8 mouse cellular contexts compared by ENCODE assay signal in the genomic region with DNA sequence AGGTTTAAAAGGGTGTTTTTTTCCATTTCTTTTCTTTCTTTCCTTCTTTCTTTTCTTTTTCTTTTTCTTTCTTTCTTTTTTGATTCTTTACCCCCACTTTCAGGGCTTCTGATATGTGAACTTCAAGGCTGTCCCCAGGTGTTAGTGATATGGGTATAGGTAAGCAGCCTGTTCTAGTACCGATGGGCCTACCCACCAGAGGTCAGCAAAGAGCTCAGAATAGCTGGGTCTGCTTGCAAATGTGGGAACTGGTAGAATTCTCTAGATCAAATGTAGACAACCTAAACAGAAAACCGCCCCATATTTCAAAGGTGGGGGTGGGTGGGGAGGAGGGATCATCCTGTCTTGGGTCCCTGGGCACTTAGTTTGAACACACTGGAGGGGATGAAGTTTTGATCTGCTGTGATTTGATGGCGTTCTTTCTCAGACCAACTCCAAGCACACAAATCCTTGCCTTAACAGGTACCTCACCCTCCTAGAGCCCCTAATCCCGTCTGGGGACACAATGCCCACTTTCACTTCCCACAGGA. TPM values are rescaled to one million over a fixed set of nuclear protein-coding genes. Genes with fewer than 3 reads are reported as not detected.
A peak's percentile ranks its signal among the peaks of the same experiment; 100 is the strongest.
DNase-seq lines count a peak whose midpoint lies in the region; ATAC-seq and TF ChIP-seq lines count a peak whose summit lies in the region.

No protein-coding gene starts in this region.

- H3K27me3 ChIP-seq in Patski, result peaks cover 7% of the 10 kb centered on the region

- no peak for DNase-seq in Patski (ENCODE audit: low read depth, low spot score)
- DNase-seq in cerebellum, adult 9-10 months, result peak; percentile 74
- DNase-seq in forelimb bud, embryonic 11.5 days (ENCODE audit: low read depth, low spot score), result peak; percentile 82
- peak; percentile 82 for DNase-seq in induced T-regulatory cell, adult 2 months (ENCODE audit: low read depth)
- DNase-seq in left cerebral cortex, adult 18-20 months (ENCODE audit: low spot score in 2 of 2), result peak; percentile 82 to 85
- peak; percentile 88 for DNase-seq in lung, postnatal 25 days (ENCODE audit: low spot score)
- DNase-seq in retina, postnatal 1 day, result peak; percentile 77
- DNase-seq in thymus, postnatal 36 days, result peak; percentile 76

- CTCF ChIA-PET in Patski (lab: Charles Lee), result interaction anchor here (0.8 to 3.9 kb wide), 10 partner anchors 13 to 594 kb away, joined by 3 to 42 read pairs (median 3); no protein-coding TSS in a partner anchor

- ATAC-seq in Patski, result peak; percentile 74

- in situ Hi-C loops in Patski (cut with MboI; ENCODE audit: low pct_unique_long_range_greater_than_20kb), result loop anchor here (5.0 to 10.0 kb wide), 4 partner anchors 223 to 590 kb away; no protein-coding TSS in a partner anchor

- POLR2A ChIA-PET in Patski (lab: Charles Lee), result no interaction called here

- TF ChIP-seq CTCF in Patski (IDR thresholded peaks at IDR 0.05), result peak; percentile 82

RNA-seq across cellular contexts. Expression of a gene that starts 28.1 kb away (rescaled TPM):
- 1,008 TPM for polyA plus RNA-seq in Patski (2021)
- total RNA-seq in left cerebral cortex, adult 18-20 months (2021), result 1,000 to 10,000 TPM; 1,817 to 1,846 TPM

RNA-seq across cellular contexts. Expression of a gene that starts 34.3 kb away (rescaled TPM):
- 152 TPM for polyA plus RNA-seq in Patski (2021)
- 1 to 10 TPM; 2.4 to 2.7 TPM for total RNA-seq in left cerebral cortex, adult 18-20 months (2021)
